21 mouse cellular contexts compared by ENCODE assay signal in genomic region chr10:53437724-53438123, GRCm38 (mm10). TPM values are rescaled to one million over a fixed set of nuclear protein-coding genes. Genes with fewer than 3 reads are reported as not detected.
A peak's percentile ranks its signal among the peaks of the same experiment; 100 is the strongest.
DNase-seq lines count a peak whose midpoint lies in the region; ATAC-seq and TF ChIP-seq lines count a peak whose summit lies in the region.
"Had no signal": no experiment of that assay in that cellular context is flagged by ENCODE, and none has a peak within 500 bp of the region (broad histone marks: within the 10 kb centered on the region; RNA-seq: fewer than 3 reads in every experiment).

No protein-coding gene starts in this region.

- H3K4me1 ChIP-seq in heart, adult 2 months (ENCODE audit: control insufficient read depth, insufficient read depth, low read length), result peaks cover 15% of the 10 kb centered on the region
- peaks cover 15% of the 10 kb centered on the region for H3K4me1 ChIP-seq in heart, embryonic 12.5 days (replicated peaks)

- no peak overlapping the region for H3K9ac ChIP-seq in heart, adult 2 months (ENCODE audit: low read depth, low read length)
- H3K9ac ChIP-seq in heart, embryonic 12.5 days, result no peak overlapping the region
- H3K9ac ChIP-seq: embryonic facial prominence, embryonic 13.5 days; forebrain, embryonic 12.5 days; heart, embryonic 15.5 days; hindbrain, embryonic 15.5 days had no signal

- ATAC-seq in heart, embryonic 12.5 days (ENCODE audit: insufficient number of reproducible peaks, low FRiP score), result no peak
- ATAC-seq: activated CD4-positive, CD25-positive, alpha-beta regulatory T cell, adult 4 months; forebrain, embryonic 16.5 days; intestine, embryonic 16.5 days; Patski had no signal

- intact Hi-C loops in heart, adult 2 months (cut with DNase I), result loop anchor here (1.0 to 2.0 kb wide), 4 partner anchors 31 to 71 kb away; partner anchors contain the start of gene Cep85l
- intact Hi-C loops in heart, postnatal 10 days (cut with DNase I), result loop anchor here (2.0 kb wide), 3 partner anchors 25 to 89 kb away; no protein-coding TSS in a partner anchor

- WGBS in heart, adult 2 months, result 52% methylated on average over 4 of the region's 4 CpGs
- 82% methylated on average over 4 of the region's 4 CpGs for WGBS in heart, embryonic 12.5 days

- 0 out of 2 replicates have a peak, but pooled peaks have one; percentile 28 for TF ChIP-seq EP300 in heart, adult 2 months (IDR thresholded peaks at IDR 0.05; ENCODE audit: insufficient read depth, low read depth, low read length)

- H3K27me3 ChIP-seq in heart, adult 2 months (ENCODE audit: control insufficient read depth, insufficient read depth, low read length), result no peaks in the 10 kb centered on the region
- H3K27me3 ChIP-seq in heart, embryonic 12.5 days (replicated peaks), result no peaks in the 10 kb centered on the region
- H3K27me3 ChIP-seq: CH12.LX; embryonic facial prominence, embryonic 13.5 days; forebrain, embryonic 12.5 days; heart, embryonic 15.5 days; hindbrain, embryonic 15.5 days; Patski had no signal

- no peaks in the 10 kb centered on the region for H3K79me2 ChIP-seq in heart, adult 2 months (replicated peaks; ENCODE audit: control insufficient read depth, insufficient read depth, low read length)

- DNase-seq in heart, adult 2 months, result peak in 1 of 2 experiments; percentile 23
- peak; percentile 16 to 28 for DNase-seq in heart, postnatal 10 days
- no peak for DNase-seq in heart, postnatal 4 days
- DNase-seq in kidney, postnatal 14 days, result peak; percentile 24
- DNase-seq in kidney, postnatal 4 days, result no peak
- DNase-seq: adrenal gland, postnatal 14 days; cerebellum, adult 18-20 months; cerebellum, adult 9-11 months; cerebellum, postnatal 36 days; gastrocnemius, postnatal 14 days had no signal

- TF ChIP-seq CTCF in heart, adult 2 months (IDR thresholded peaks at IDR 0.05), result no peak

- no peaks in the 10 kb centered on the region for H3K9me3 ChIP-seq in heart, embryonic 12.5 days (replicated peaks)
- H3K9me3 ChIP-seq: embryonic facial prominence, embryonic 13.5 days; forebrain, embryonic 12.5 days; heart, embryonic 15.5 days; hindbrain, embryonic 10.5 days; hindbrain, embryonic 15.5 days had no signal

- H3K4me2 ChIP-seq in heart, embryonic 12.5 days, result no peak overlapping the region
- H3K4me2 ChIP-seq: embryonic facial prominence, embryonic 13.5 days; forebrain, embryonic 12.5 days; heart, embryonic 15.5 days; hindbrain, embryonic 15.5 days had no signal

- no peak overlapping the region; the same call in 1 of the 2 replicates for H3K4me3 ChIP-seq in heart, adult 2 months
- no peak overlapping the region for H3K4me3 ChIP-seq in heart, embryonic 12.5 days
- H3K4me3 ChIP-seq: embryonic facial prominence, embryonic 13.5 days; forebrain, embryonic 12.5 days; heart, embryonic 15.5 days; hindbrain, embryonic 10.5 days; hindbrain, embryonic 15.5 days had no signal

- TF ChIP-seq POLR2A in heart, adult 2 months (IDR thresholded peaks at IDR 0.05; ENCODE audit: insufficient read depth, low read depth, low read length), result peak; percentile 28; the same call in 1 of the 2 replicates

- H3K27ac ChIP-seq in heart, adult 2 months, result peak overlapping the region; percentile 95
- H3K27ac ChIP-seq in heart, embryonic 12.5 days (ENCODE audit: poor library complexity, severe bottlenecking), result no peak overlapping the region
- H3K27ac ChIP-seq: embryonic facial prominence, embryonic 13.5 days; forebrain, embryonic 12.5 days; heart, embryonic 15.5 days; hindbrain, embryonic 10.5 days; hindbrain, embryonic 15.5 days had no signal

- H3K36me3 ChIP-seq in heart, adult 2 months (ENCODE audit: control insufficient read depth, insufficient read depth, low read length), result peaks cover 7% of the 10 kb centered on the region; the same call in 1 of the 2 replicates
- no peaks in the 10 kb centered on the region for H3K36me3 ChIP-seq in heart, embryonic 12.5 days
- H3K36me3 ChIP-seq: embryonic facial prominence, embryonic 13.5 days; forebrain, embryonic 12.5 days; heart, embryonic 15.5 days; hindbrain, embryonic 10.5 days; hindbrain, embryonic 15.5 days had no signal

RNA-seq across cellular contexts. Expression of gene Cep85l, which starts 58.0 kb away (rescaled TPM):
- total RNA-seq in heart, adult 2 months (2021), result 10 to 100 TPM; 16.2 to 16.5 TPM
- 4.3 and 8.3 TPM in 2 replicates for polyA plus RNA-seq in heart, adult 2 months (2012; rRNA removed)
- polyA plus RNA-seq in heart, embryonic 12.5 days (2016; fragmentation: Nextera tagmentation; extraction: Ambion mirVana), result 5.5 TPM in 2 replicates
- 10 to 100 TPM; 18.8 to 20.9 TPM for total RNA-seq in heart, postnatal 10 days (2021)
- total RNA-seq in heart, postnatal 4 days (2021), result 10 to 100 TPM; 21.1 to 21.5 TPM

Comparison
In these comparisons a context has a peak if more than half of its experiments do, and no peak if none do; other contexts are left out.
1. DNase-seq: peak in heart, postnatal 10 days (2 of 2) and kidney, postnatal 14 days (single experiment); none in heart, postnatal 4 days (single experiment) and kidney, postnatal 4 days (0 of 2).